Mouse (Mus musculus) kidney, adult 11 months (tissue): ENCODE data around the gene Bmx.
A peak's percentile ranks its signal among the peaks of the same experiment; 100 is the strongest.

Source experiments
- DNase-seq: peaks from one replicate; pipeline ENCODE4 v3.0.0; 2022

The Bmx gene

GRCm38 (mm10) chrX:164258057-164258456, at the start of gene Bmx:
TSS of gene Bmx (minus strand) at chrX:164258193.
- no peak for DNase-seq

GRCm38 (mm10) chrX:164306250-164306649, 48.3 kb upstream of the Bmx start:
- no peak for DNase-seq

- DNase-seq: no peak
Measured at GRCm38 (mm10) chrX:164291147-164291546, 33.2 kb upstream of the Bmx start.

- DNase-seq: no peak
Measured at GRCm38 (mm10) chrX:164287077-164287476, 29.1 kb upstream of the Bmx start.

GRCm38 (mm10) chrX:164283808-164284207, 25.8 kb upstream of the Bmx start:
- no peak for DNase-seq

GRCm38 (mm10) chrX:164280918-164281647, 23.1 kb upstream of the Bmx start:
- DNase-seq: no peak

- no peak for DNase-seq
Measured at GRCm38 (mm10) chrX:164275536-164275935, 17.5 kb upstream of the Bmx start.

GRCm38 (mm10) chrX:164270603-164271002, 12.6 kb upstream of the Bmx start:
- DNase-seq: no peak

- peak; percentile 33 for DNase-seq
Measured at GRCm38 (mm10) chrX:164269285-164269761, 11.3 kb upstream of the Bmx start, which contains the start of gene Pir. TSS of gene Pir (plus strand) at chrX:164269371.

GRCm38 (mm10) chrX:164264861-164265260, 6.9 kb upstream of the Bmx start:
- no peak for DNase-seq

GRCm38 (mm10) chrX:164262286-164262685, 4.3 kb upstream of the Bmx start:
- no peak for DNase-seq

- DNase-seq: no peak
Measured at GRCm38 (mm10) chrX:164258662-164259061, 669 bp upstream of the Bmx start.

- DNase-seq: no peak
Measured at GRCm38 (mm10) chrX:164256527-164256926, 1.5 kb downstream of the Bmx start.

- no peak for DNase-seq
Measured at GRCm38 (mm10) chrX:164246722-164247121, 11.3 kb downstream of the Bmx start.

- no peak for DNase-seq
Measured at GRCm38 (mm10) chrX:164245714-164246113, 12.3 kb downstream of the Bmx start.

GRCm38 (mm10) chrX:164233380-164233779, 24.6 kb downstream of the Bmx start:
- peak; percentile 11 for DNase-seq

GRCm38 (mm10) chrX:164221989-164222388, 36.0 kb downstream of the Bmx start:
- DNase-seq: no peak

GRCm38 (mm10) chrX:164200547-164200946, 57.4 kb downstream of the Bmx start:
- DNase-seq: no peak

GRCm38 (mm10) chrX:164197679-164198078, 60.3 kb downstream of the Bmx start:
- no peak for DNase-seq

- DNase-seq: no peak
Measured at GRCm38 (mm10) chrX:164189880-164190279, 68.1 kb downstream of the Bmx start.

- DNase-seq: peak; percentile 25
Measured at GRCm38 (mm10) chrX:164183844-164184243, 74.1 kb downstream of the Bmx start.

GRCm38 (mm10) chrX:164179746-164180145, 78.2 kb downstream of the Bmx start:
- peak; percentile 20 for DNase-seq

- no peak for DNase-seq
Measured at GRCm38 (mm10) chrX:164178856-164179255, 79.1 kb downstream of the Bmx start.

- DNase-seq: no peak
Measured at GRCm38 (mm10) chrX:164175780-164176179, 82.2 kb downstream of the Bmx start.

- no peak for DNase-seq
Measured at GRCm38 (mm10) chrX:164175311-164175710, 82.7 kb downstream of the Bmx start.
